Mouse (Mus musculus): Measurements from ENCODE around the gene Spo11.

DNA sequence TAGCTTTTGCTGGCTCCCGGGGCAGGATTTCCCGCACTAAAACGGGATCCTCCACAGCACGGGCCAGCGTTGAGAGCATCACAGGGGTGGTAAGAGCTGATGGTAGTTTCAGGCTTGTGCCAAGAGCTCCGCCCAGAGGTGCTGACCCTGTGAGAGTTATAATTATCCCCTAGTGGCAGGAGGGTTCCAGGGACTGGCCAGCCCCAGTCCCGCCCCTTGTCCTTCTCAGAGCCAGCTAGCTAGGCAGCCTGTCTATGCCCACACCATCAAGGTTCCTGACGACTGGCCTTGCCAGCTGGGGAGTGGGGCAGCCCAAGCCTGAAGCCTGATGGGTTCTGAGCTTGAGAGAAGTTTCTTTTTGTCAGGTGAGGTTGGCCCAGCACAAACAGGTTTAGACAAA, 41.1 kb downstream of the Spo11 start:
- no peak for TF ChIP-seq POLR2A (IDR thresholded peaks at IDR 0.05; ENCODE audit: insufficient read depth, low read length)
- no peak for TF ChIP-seq CTCF (IDR thresholded peaks at IDR 0.05; ENCODE audit: low read depth, low read length)

Measured in ES-Bruce4 (cell line).